Mouse (Mus musculus): ENCODE measurements around the gene A530064D06Rik. TPM values are rescaled to one million over a fixed set of nuclear protein-coding genes. Genes with fewer than 3 reads are reported as not detected.

Gene A530064D06Rik
- total RNA-seq, 1 experiment, result not detected

DNA sequence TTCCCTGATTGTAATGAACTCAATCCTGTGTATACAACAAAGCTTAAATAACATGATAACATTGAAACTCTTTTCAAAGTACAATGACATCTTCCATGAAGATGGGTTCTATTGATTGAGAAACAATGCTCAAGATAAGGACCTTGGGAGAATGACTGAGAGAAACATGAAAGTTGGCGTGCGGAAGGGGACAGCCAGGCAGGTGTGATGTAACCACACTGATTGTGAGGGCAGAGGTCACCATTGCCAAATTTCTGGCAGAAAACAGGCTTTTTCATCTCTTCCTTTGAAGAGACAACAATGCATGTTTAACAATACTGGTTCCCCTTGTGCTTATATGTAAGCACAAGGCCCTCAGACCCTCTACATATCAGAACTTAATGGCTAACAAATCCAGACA lies 34.3 kb downstream of the A530064D06Rik start:
- Histone ChIP-seq H3K9ac (ENCODE audit: insufficient read depth, low read depth, low read length, poor library complexity, severe bottlenecking) (no peak overlapping the region), H3K36me3 (ENCODE audit: control insufficient read depth, insufficient read depth, low read length, poor library complexity, severe bottlenecking) (no peaks in the 10 kb centered on the region), H3K9me3 (ENCODE audit: control insufficient read depth, insufficient read depth, low read depth, low read length) (no peaks in the 10 kb centered on the region), H3K4me3 (ENCODE audit: insufficient read depth in 1 of 2, low read depth in 1 of 2, low read length in 2 of 2, poor library complexity in 1 of 2, severe bottlenecking in 1 of 2) (no peak overlapping the region), H3K4me1 (ENCODE audit: control insufficient read depth in 2 of 2, insufficient read depth in 2 of 2, low read length in 2 of 2, poor library complexity in 1 of 2) (no peaks in the 10 kb centered on the region), H3K27ac (ENCODE audit: insufficient read depth, low read depth, low read length, poor library complexity, severe bottlenecking) (no peak overlapping the region)
- no peak for DNase-seq (ENCODE audit: low read depth, low spot score)
- TF ChIP-seq CHD2 (IDR thresholded peaks at IDR 0.05; ENCODE audit: low read depth, low read length), result no peak
- no peak for TF ChIP-seq ZNF384 (IDR thresholded peaks at IDR 0.05; ENCODE audit: low read depth, low read length)
- no peak for TF ChIP-seq HCFC1 (IDR thresholded peaks at IDR 0.05; ENCODE audit: borderline replicate concordance, insufficient read depth, low read length)
- no peak for TF ChIP-seq MAFK (IDR thresholded peaks at IDR 0.05; ENCODE audit: insufficient read depth, low read depth, low read length)
- no peak for TF ChIP-seq ZC3H11A (IDR thresholded peaks at IDR 0.05; ENCODE audit: borderline replicate concordance, low read depth, low read length)
- in situ Hi-C loops (cut with MboI; ENCODE audit: low sequenced_read_pairs in 2 of 2, unreplicated experiment in 2 of 2), result no loop called here

- Histone ChIP-seq H3K27ac (ENCODE audit: insufficient read depth, low read depth, low read length, poor library complexity, severe bottlenecking) (no peak overlapping the region; the same call in 1 of the 2 replicates), H3K36me3 (ENCODE audit: control insufficient read depth, insufficient read depth, low read length, poor library complexity, severe bottlenecking) (no peaks in the 10 kb centered on the region), H3K9ac (ENCODE audit: insufficient read depth, low read depth, low read length, poor library complexity, severe bottlenecking) (no peak overlapping the region), H3K4me1 (ENCODE audit: control insufficient read depth in 2 of 2, insufficient read depth in 2 of 2, low read length in 2 of 2, poor library complexity in 1 of 2) (0 out of 4 replicates have a peak, but pooled peaks cover 0 to 2% of the 10 kb centered on the region in 2 experiments), H3K4me3 (ENCODE audit: insufficient read depth in 1 of 2, low read depth in 1 of 2, low read length in 2 of 2, poor library complexity in 1 of 2, severe bottlenecking in 1 of 2) (no peak overlapping the region), H3K9me3 (ENCODE audit: control insufficient read depth, insufficient read depth, low read depth, low read length) (no peaks in the 10 kb centered on the region)
- in situ Hi-C loops (cut with MboI; ENCODE audit: low sequenced_read_pairs in 2 of 2, unreplicated experiment in 2 of 2), result no loop called here
- DNase-seq (ENCODE audit: low read depth, low spot score), result peak; percentile 36
- TF ChIP-seq HCFC1 (IDR thresholded peaks at IDR 0.05; ENCODE audit: borderline replicate concordance, insufficient read depth, low read length) (no peak), MAFK (IDR thresholded peaks at IDR 0.05; ENCODE audit: insufficient read depth, low read depth, low read length) (no peak), ZNF384 (IDR thresholded peaks at IDR 0.05; ENCODE audit: low read depth, low read length) (no peak), CHD2 (IDR thresholded peaks at IDR 0.05; ENCODE audit: low read depth, low read length) (no peak)
Observed at GRCm38 (mm10) chr17:48120456-48120855, 46.6 kb downstream of the A530064D06Rik start.

DNA sequence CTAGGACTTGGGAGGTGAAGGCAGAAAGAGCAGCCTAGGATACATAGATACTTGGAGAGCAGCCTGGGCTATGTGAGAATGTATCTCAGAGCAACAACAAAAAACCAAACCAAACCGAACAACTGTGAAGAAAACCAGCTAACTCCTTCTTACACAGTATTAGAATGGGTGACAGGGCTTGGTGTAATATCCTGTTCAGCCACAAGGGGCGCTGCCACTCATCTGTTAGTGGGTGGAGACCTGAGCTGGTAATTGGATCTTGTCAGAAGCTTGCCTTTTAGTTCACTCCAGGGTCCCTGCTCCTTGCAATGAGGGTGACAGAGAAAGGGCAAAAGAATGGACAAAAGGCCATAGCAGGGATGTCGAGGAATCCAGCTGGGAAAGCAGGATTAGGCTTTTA lies 47.4 kb downstream of the A530064D06Rik start:
- H3K9ac ChIP-seq (ENCODE audit: insufficient read depth, low read depth, low read length, poor library complexity, severe bottlenecking), result no peak overlapping the region
- H3K36me3 ChIP-seq (ENCODE audit: control insufficient read depth, insufficient read depth, low read length, poor library complexity, severe bottlenecking), result no peaks in the 10 kb centered on the region
- in situ Hi-C loops (cut with MboI; ENCODE audit: low sequenced_read_pairs in 2 of 2, unreplicated experiment in 2 of 2), result no loop called here
- TF ChIP-seq CHD2 (IDR thresholded peaks at IDR 0.05; ENCODE audit: low read depth, low read length) (no peak), MAFK (IDR thresholded peaks at IDR 0.05; ENCODE audit: insufficient read depth, low read depth, low read length) (no peak), HCFC1 (IDR thresholded peaks at IDR 0.05; ENCODE audit: borderline replicate concordance, insufficient read depth, low read length) (no peak), ZC3H11A (IDR thresholded peaks at IDR 0.05; ENCODE audit: borderline replicate concordance, low read depth, low read length) (no peak), ZNF384 (IDR thresholded peaks at IDR 0.05; ENCODE audit: low read depth, low read length) (no peak)
- H3K27ac ChIP-seq (ENCODE audit: insufficient read depth, low read depth, low read length, poor library complexity, severe bottlenecking), result no peak overlapping the region
- H3K4me1 ChIP-seq (ENCODE audit: control insufficient read depth in 2 of 2, insufficient read depth in 2 of 2, low read length in 2 of 2, poor library complexity in 1 of 2), result 0 out of 4 replicates have a peak, but pooled peaks cover 0 to 2% of the 10 kb centered on the region in 2 experiments
- no peak overlapping the region for H3K4me3 ChIP-seq (ENCODE audit: insufficient read depth in 1 of 2, low read depth in 1 of 2, low read length in 2 of 2, poor library complexity in 1 of 2, severe bottlenecking in 1 of 2)
- peak; percentile 83 for DNase-seq (ENCODE audit: low read depth, low spot score)
- no peaks in the 10 kb centered on the region for H3K9me3 ChIP-seq (ENCODE audit: control insufficient read depth, insufficient read depth, low read depth, low read length)

- Histone ChIP-seq H3K4me1 (ENCODE audit: control insufficient read depth in 2 of 2, insufficient read depth in 2 of 2, low read length in 2 of 2, poor library complexity in 1 of 2) (0 out of 4 replicates have a peak, but pooled peaks cover 0 to 2% of the 10 kb centered on the region in 2 experiments), H3K27ac (ENCODE audit: insufficient read depth, low read depth, low read length, poor library complexity, severe bottlenecking) (no peak overlapping the region), H3K4me3 (ENCODE audit: insufficient read depth in 1 of 2, low read depth in 1 of 2, low read length in 2 of 2, poor library complexity in 1 of 2, severe bottlenecking in 1 of 2) (no peak overlapping the region), H3K9ac (ENCODE audit: insufficient read depth, low read depth, low read length, poor library complexity, severe bottlenecking) (no peak overlapping the region), H3K9me3 (ENCODE audit: control insufficient read depth, insufficient read depth, low read depth, low read length) (no peaks in the 10 kb centered on the region), H3K36me3 (ENCODE audit: control insufficient read depth, insufficient read depth, low read length, poor library complexity, severe bottlenecking) (no peaks in the 10 kb centered on the region)
- in situ Hi-C loops (cut with MboI; ENCODE audit: low sequenced_read_pairs in 2 of 2, unreplicated experiment in 2 of 2), result no loop called here
- DNase-seq (ENCODE audit: low read depth, low spot score), result no peak
- no peak for TF ChIP-seq HCFC1 (IDR thresholded peaks at IDR 0.05; ENCODE audit: borderline replicate concordance, insufficient read depth, low read length)
- no peak for TF ChIP-seq ZC3H11A (IDR thresholded peaks at IDR 0.05; ENCODE audit: borderline replicate concordance, low read depth, low read length)
- no peak for TF ChIP-seq MAFK (IDR thresholded peaks at IDR 0.05; ENCODE audit: insufficient read depth, low read depth, low read length)
- no peak for TF ChIP-seq ZNF384 (IDR thresholded peaks at IDR 0.05; ENCODE audit: low read depth, low read length)
- no peak for TF ChIP-seq CHD2 (IDR thresholded peaks at IDR 0.05; ENCODE audit: low read depth, low read length)
Observed at GRCm38 (mm10) chr17:48118570-48118969, 48.5 kb downstream of the A530064D06Rik start.

Measured in ES-E14 (cell line).